Mouse (Mus musculus) midbrain, embryonic 11.5 days (tissue): ENCODE data around the gene Olfr628. TPM values are rescaled to one million over a fixed set of nuclear protein-coding genes. Genes with fewer than 3 reads are reported as not detected.
"Not testable (repeated sequence)": the region's sequence is repeated elsewhere in the genome, so short reads cannot be mapped to it uniquely, and the experiment has no call there.

Source experiments
- ATAC-seq: fragments of 200-750 bp; cut with Nextera tagmentation; 2 replicates; pipeline ENCODE4 v1.8.0; 2017; ENCODE audit warnings: moderate TSS enrichment, moderate library complexity; ENCODE audit not compliant: low FRiP score
- DNase-seq: peaks from one replicate; pipeline ENCODE4 v3.0.0; 2015; ENCODE audit warnings: low spot score; ENCODE audit errors: missing footprints
- H3K27ac ChIP-seq: fragments of 300-500 bp; sonication (generic); 2 replicates; pipeline ENCODE4 v1.5.1; 2014; ENCODE audit warnings: low read depth, low read length
- H3K27me3 ChIP-seq: fragments of 300-500 bp; sonication (generic); 2 replicates; pipeline ENCODE4 v1.6.1; 2014; ENCODE audit warnings: mild to moderate bottlenecking, low read length, moderate library complexity, mixed read lengths; ENCODE audit not compliant: control insufficient read depth, insufficient read depth
- H3K36me3 ChIP-seq: fragments of 300-500 bp; sonication (generic); 2 replicates; pipeline ENCODE4 v1.6.1; 2014; ENCODE audit warnings: mild to moderate bottlenecking, low read length, moderate library complexity, mixed read lengths; ENCODE audit not compliant: control insufficient read depth, insufficient read depth
- H3K4me1 ChIP-seq: fragments of 300-500 bp; sonication (generic); 2 replicates; pipeline ENCODE4 v1.6.1; 2014; ENCODE audit warnings: low read length; ENCODE audit not compliant: control insufficient read depth, insufficient read depth
- H3K4me2 ChIP-seq: fragments of 300-500 bp; sonication (generic); 2 replicates; pipeline ENCODE4 v1.6.1; 2014; ENCODE audit warnings: mild to moderate bottlenecking, moderate library complexity
- H3K4me3 ChIP-seq: fragments of 300-500 bp; sonication (generic); 2 replicates; pipeline ENCODE4 v1.5.1; 2014; ENCODE audit warnings: low read depth, low read length
- H3K9ac ChIP-seq: fragments of 300-500 bp; sonication (generic); 2 replicates; pipeline ENCODE4 v1.6.1; 2014; ENCODE audit warnings: low read length
- H3K9me3 ChIP-seq: fragments of 300-500 bp; sonication (generic); 2 replicates; pipeline ENCODE4 v1.6.1; 2016; ENCODE audit warnings: low read length; ENCODE audit not compliant: control insufficient read depth
- WGBS: fragments of 180-500 bp; shearing (Covaris S2); extraction: QIAGEN DNeasy Blood & Tissue Kit; methylation state at CpG from one replicate; pipeline ENCODE4 v1.1.7; 2014; 5-methylcytosine and 5-hydroxymethylcytosine counted together
- polyA plus RNA-seq: library from polyadenylated mRNA; unstranded; fragments of >200 nt; fragmentation: Nextera tagmentation; extraction: Ambion mirVana; gene quantifications from 2 replicates; pipeline ENCODE4 v1.2.1, GENCODE M21; 2014

Gene Olfr628
- not detected in 2 replicates for polyA plus RNA-seq

DNA sequence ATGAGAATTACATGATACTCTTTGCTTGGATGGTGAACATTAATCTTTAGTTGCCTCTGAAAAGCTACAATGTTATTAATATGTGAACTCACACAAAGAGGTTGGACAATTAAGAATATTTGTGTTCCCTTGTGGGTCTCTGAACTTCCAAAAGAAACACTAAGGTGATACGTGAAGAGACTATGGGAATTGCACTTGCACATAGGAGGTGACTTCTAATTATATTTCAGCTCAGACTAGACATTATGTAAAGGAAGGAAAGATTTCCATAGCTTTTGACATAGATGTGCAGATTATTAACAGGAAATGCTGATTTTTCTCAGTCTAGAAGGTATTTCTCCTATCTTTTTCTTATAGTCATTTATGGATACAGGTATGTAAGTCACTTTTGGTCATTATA is at the start of gene Olfr628:
Olfr628 (plus strand) TSS at position 301 of the 400 bp plus-strand sequence.
- no peaks in the 10 kb centered on the region for H3K27me3 ChIP-seq
- no peak within 1 kb of the TSS for H3K4me3 ChIP-seq
- H3K9me3 ChIP-seq: no peaks in the 10 kb centered on the region
- DNase-seq: no peak
- H3K27ac ChIP-seq: no peak within 1 kb of the TSS
- H3K4me2 ChIP-seq: no peak within 1 kb of the TSS
- WGBS: 95% methylated on average over 1 of the region's 1 CpGs
- no peak for ATAC-seq
- no peaks in the 10 kb centered on the region for H3K36me3 ChIP-seq
- H3K9ac ChIP-seq: no peak within 1 kb of the TSS
- H3K4me1 ChIP-seq: no peaks in the 10 kb centered on the region

DNA sequence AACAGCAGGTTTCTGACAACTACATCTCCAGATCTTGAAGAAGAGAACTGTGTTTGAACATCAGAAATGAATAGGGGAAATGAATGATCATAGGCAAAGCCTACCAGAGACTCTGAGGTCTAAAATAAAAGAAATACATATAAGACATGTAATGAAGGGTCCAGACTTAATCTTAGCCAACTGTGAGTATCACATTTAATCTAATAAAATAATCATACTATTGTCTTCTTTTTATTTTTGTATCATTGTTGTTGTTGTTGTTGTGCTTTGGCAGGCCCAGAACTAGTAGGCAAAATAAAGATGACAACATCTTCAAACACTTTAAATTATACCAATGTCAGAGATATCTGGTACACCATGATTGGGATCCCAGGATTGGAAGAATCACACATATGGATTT is 47.8 kb upstream of the Olfr628 start, which contains the start of gene Olfr625-ps1:
Olfr625-ps1 (plus strand) TSS at position 301 of the 400 bp plus-strand sequence.
- Histone ChIP-seq H3K27me3 (no peaks in the 10 kb centered on the region), H3K27ac (no peak within 1 kb of the TSS), H3K4me1 (no peaks in the 10 kb centered on the region), H3K4me2 (no peak within 1 kb of the TSS), H3K9me3 (no peaks in the 10 kb centered on the region), H3K4me3 (no peak within 1 kb of the TSS), H3K9ac (no peak within 1 kb of the TSS), H3K36me3 (no peaks in the 10 kb centered on the region)
- no peak for ATAC-seq
- no peak for DNase-seq

DNA sequence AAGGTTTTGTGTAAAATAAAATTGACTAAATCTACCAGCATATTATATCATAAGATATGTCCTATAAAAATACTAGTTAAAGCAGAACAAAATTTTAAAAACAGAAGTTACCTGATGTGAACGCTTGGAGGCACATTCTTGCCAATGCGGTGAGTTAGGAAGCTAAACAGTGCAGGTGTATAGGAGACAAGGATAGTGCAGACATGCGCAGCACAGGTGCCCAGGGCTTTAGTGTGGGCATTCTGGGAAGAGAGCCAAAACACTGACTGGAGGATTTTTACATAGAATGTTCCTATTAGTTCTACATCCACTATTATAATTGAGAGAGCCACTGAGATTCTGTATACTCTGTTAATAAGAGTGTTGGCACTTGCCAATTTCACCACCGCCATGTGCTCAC is 30.7 kb upstream of the Olfr628 start:
- no peaks in the 10 kb centered on the region for H3K4me1 ChIP-seq
- no peak for ATAC-seq
- no peak overlapping the region for H3K9ac ChIP-seq
- no peaks in the 10 kb centered on the region for H3K27me3 ChIP-seq
- no peaks in the 10 kb centered on the region for H3K9me3 ChIP-seq
- H3K4me2 ChIP-seq: no peak overlapping the region
- no peak for DNase-seq
- no peak overlapping the region for H3K27ac ChIP-seq
- H3K36me3 ChIP-seq: no peaks in the 10 kb centered on the region
- WGBS: 91% methylated on average over 4 of the region's 4 CpGs
- no peak overlapping the region for H3K4me3 ChIP-seq

DNA sequence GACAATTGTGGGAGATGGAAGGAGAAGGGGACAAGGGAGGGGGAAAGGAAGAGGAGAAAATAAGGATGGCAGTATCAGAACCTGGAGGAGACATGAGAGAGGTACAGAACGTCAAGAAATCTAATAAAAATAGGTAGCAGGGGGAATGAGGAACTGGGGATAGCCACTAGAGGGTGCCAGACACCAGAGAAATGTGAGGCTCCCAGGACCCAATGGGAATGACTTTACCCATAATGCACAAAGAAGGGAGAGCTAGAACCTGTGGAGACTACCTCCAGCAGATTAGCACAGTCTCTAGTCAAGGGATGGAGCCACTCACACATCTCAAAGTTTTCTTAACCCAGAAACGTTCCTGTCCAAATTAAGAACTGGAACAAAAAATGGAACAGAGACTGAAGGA is 18.1 kb upstream of the Olfr628 start:
- Histone ChIP-seq H3K36me3 (no peaks in the 10 kb centered on the region), H3K27ac (no peak overlapping the region), H3K4me3 (no peak overlapping the region), H3K9ac (no peak overlapping the region), H3K9me3 (no peaks in the 10 kb centered on the region), H3K4me1 (no peaks in the 10 kb centered on the region), H3K27me3 (no peaks in the 10 kb centered on the region), H3K4me2 (no peak overlapping the region)
- DNase-seq (no peak), ATAC-seq (no peak)
- WGBS: 40% methylated on average over 2 of the region's 2 CpGs

GRCm38 (mm10) chr7:103714371-103714770 is 15.8 kb upstream of the Olfr628 start, which contains the start of gene Olfr243:
Gene Olfr243, plus strand, starts transcription at chr7:103714671.
- Histone ChIP-seq H3K9ac (no peak within 1 kb of the TSS), H3K27ac (no peak within 1 kb of the TSS)
- ATAC-seq: no peak

DNA sequence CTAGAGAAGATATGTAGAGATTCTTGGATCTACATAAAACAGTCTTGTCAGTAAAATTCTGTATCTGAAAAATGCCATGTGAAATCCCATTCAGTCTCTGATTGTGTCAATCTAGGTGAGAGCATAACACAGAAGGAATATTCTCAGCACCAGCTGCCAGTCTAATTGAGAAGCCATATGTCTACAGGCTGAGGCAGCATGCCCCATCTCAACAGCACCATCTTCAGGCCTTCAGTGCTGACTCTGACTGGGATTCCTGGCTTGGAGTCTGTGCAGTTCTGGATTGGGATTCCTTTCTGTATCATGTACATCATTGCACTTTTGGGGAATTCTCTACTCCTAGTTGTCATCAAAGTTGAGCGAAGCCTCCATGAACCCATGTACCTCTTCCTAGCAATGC is 13.8 kb upstream of the Olfr628 start:
- not testable (repeated sequence) for H3K4me3 ChIP-seq, H3K4me1 ChIP-seq, DNase-seq, H3K27ac ChIP-seq, H3K27me3 ChIP-seq, H3K36me3 ChIP-seq, H3K9me3 ChIP-seq, H3K4me2 ChIP-seq, H3K9ac ChIP-seq, ATAC-seq
- WGBS: 93% methylated on average over 1 of the region's 1 CpGs

More at GRCm38 (mm10) chr7:103714371-103714770, 15.8 kb upstream of the Olfr628 start, which contains the start of gene Olfr243:
- H3K4me1 ChIP-seq: no peaks in the 10 kb centered on the region
- H3K9me3 ChIP-seq: no peaks in the 10 kb centered on the region
- no peak within 1 kb of the TSS for H3K4me3 ChIP-seq
- H3K36me3 ChIP-seq: no peaks in the 10 kb centered on the region
- no peak for DNase-seq
- H3K4me2 ChIP-seq: no peak within 1 kb of the TSS
- H3K27me3 ChIP-seq: no peaks in the 10 kb centered on the region

GRCm38 (mm10) chr7:103744843-103745242 is 14.7 kb downstream of the Olfr628 start, which contains the start of gene Olfr629:
Gene Olfr629, minus strand, starts transcription at chr7:103744943.
- no peaks in the 10 kb centered on the region for H3K9me3 ChIP-seq
- ATAC-seq: no peak
- 77% methylated on average over 2 of the region's 2 CpGs for WGBS

DNA sequence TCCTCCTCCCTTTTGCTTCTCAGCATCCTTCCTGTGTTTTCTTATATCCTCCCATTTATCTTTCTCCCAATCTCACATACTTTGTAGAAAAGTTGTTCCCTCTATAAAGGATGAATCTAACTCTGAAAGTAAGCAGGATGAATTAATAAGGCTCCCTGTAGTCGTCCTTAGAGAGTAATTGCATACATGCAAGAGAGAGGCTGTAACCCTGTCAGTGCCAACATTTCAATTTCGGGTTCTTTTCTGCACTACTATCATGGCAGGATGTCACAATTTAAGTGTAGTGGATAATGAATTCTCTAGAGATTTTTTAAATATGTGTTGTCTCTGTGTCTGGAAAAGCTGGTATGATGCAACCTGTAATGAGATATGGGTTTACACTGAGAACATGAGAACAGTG is 27.1 kb downstream of the Olfr628 start, which contains the start of gene Olfr630:
Olfr630 (minus strand) TSS at position 101 of the 400 bp plus-strand sequence.
- Histone ChIP-seq H3K4me1 (no peaks in the 10 kb centered on the region), H3K36me3 (no peaks in the 10 kb centered on the region), H3K4me3 (no peak within 1 kb of the TSS), H3K9me3 (no peaks in the 10 kb centered on the region), H3K27me3 (no peaks in the 10 kb centered on the region), H3K9ac (no peak within 1 kb of the TSS), H3K4me2 (no peak within 1 kb of the TSS), H3K27ac (no peak within 1 kb of the TSS)
- ATAC-seq (no peak), DNase-seq (no peak)
- WGBS: 55% methylated on average over 2 of the region's 2 CpGs

More at GRCm38 (mm10) chr7:103744843-103745242, 14.7 kb downstream of the Olfr628 start, which contains the start of gene Olfr629:
- DNase-seq: no peak
- H3K27me3 ChIP-seq: no peaks in the 10 kb centered on the region
- H3K9ac ChIP-seq: no peak within 1 kb of the TSS
- H3K4me3 ChIP-seq: no peak within 1 kb of the TSS
- H3K4me2 ChIP-seq: no peak within 1 kb of the TSS
- no peaks in the 10 kb centered on the region for H3K4me1 ChIP-seq
- H3K36me3 ChIP-seq: no peaks in the 10 kb centered on the region
- H3K27ac ChIP-seq: no peak within 1 kb of the TSS

DNA sequence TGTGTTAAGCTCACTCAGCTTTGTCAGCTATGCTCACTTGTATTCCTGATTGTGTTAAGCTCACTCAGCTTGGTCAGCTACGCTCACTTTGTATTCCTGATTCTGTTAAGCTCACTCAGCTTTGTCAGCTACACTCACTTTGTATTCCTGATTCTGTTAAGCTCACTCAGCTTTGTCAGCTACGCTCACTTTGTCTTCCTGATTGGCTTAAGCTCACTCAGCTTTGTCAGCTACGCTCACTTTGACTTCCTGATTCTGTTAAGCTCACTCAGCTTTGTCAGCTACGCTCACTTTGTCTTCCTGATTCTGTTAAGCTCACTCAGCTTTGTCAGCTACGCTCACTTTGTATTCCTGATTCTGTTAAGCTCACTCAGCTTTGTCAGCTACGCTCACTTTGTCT is 32.0 kb downstream of the Olfr628 start:
- H3K36me3 ChIP-seq, ATAC-seq, DNase-seq, H3K9me3 ChIP-seq, H3K27ac ChIP-seq, H3K9ac ChIP-seq, H3K4me1 ChIP-seq, H3K27me3 ChIP-seq, H3K4me3 ChIP-seq, H3K4me2 ChIP-seq: not testable (repeated sequence)
- 92% methylated on average over 6 of the region's 6 CpGs for WGBS
